Mouse (Mus musculus) hindbrain, embryonic 14.5 days (tissue): ENCODE results near the gene Pigs. TPM values are rescaled to one million over a fixed set of nuclear protein-coding genes. Genes with fewer than 3 reads are reported as not detected.

Experiments
- ATAC-seq: fragments of 200-750 bp; cut with Nextera tagmentation; 2 replicates; pipeline ENCODE4 v1.8.0; 2017; ENCODE audit warnings: moderate number of reproducible peaks, mild to moderate bottlenecking, moderate TSS enrichment, moderate library complexity; ENCODE audit not compliant: low FRiP score
- DNase-seq: peaks from one replicate; pipeline ENCODE4 v3.0.0-alpha.2; 2015; ENCODE audit warnings: low spot score
- H3K27ac ChIP-seq: fragments of 300-500 bp; sonication (generic); 2 replicates; pipeline ENCODE4 v1.5.1; 2014; ENCODE audit warnings: mild to moderate bottlenecking, moderate library complexity
- H3K27me3 ChIP-seq: fragments of 300-500 bp; sonication (generic); 2 replicates; pipeline ENCODE4 v1.6.1; 2014; ENCODE audit warnings: mild to moderate bottlenecking, low read length, mixed read lengths; ENCODE audit not compliant: control insufficient read depth, insufficient read depth
- H3K36me3 ChIP-seq: fragments of 300-500 bp; sonication (generic); replicated peaks from 2 replicates; pipeline ENCODE4 v1.6.1; 2014; ENCODE audit not compliant: control insufficient read depth, insufficient read depth
- H3K4me1 ChIP-seq: fragments of 300-500 bp; sonication (generic); replicated peaks from 2 replicates; pipeline ENCODE4 v1.6.1; 2014; ENCODE audit warnings: antibody characterized with exemption, low read length, mixed read lengths; ENCODE audit not compliant: control insufficient read depth, insufficient read depth
- H3K4me2 ChIP-seq: fragments of 300-500 bp; sonication (generic); replicated peaks from 2 replicates; pipeline ENCODE4 v1.6.1; 2014; ENCODE audit warnings: mild to moderate bottlenecking, moderate library complexity
- H3K4me3 ChIP-seq: fragments of 300-500 bp; sonication (generic); replicated peaks from 2 replicates; pipeline ENCODE4 v1.5.1; 2014; ENCODE audit warnings: mild to moderate bottlenecking, low read length
- H3K9ac ChIP-seq: fragments of 300-500 bp; sonication (generic); 2 replicates; pipeline ENCODE4 v1.6.1; 2014
- H3K9me3 ChIP-seq: fragments of 300-500 bp; sonication (generic); 2 replicates; pipeline ENCODE4 v1.6.1; 2016; ENCODE audit warnings: low read length; ENCODE audit not compliant: control insufficient read depth
- WGBS: fragments of 180-500 bp; shearing (Covaris S2); extraction: QIAGEN DNeasy Blood & Tissue Kit; methylation state at CpG from one replicate; pipeline ENCODE4 v1.1.7; 2014; 5-methylcytosine and 5-hydroxymethylcytosine counted together
- polyA plus RNA-seq: library from polyadenylated mRNA; unstranded; fragments of >200 nt; fragmentation: Nextera tagmentation; extraction: Ambion mirVana; gene quantifications from 2 replicates; pipeline ENCODE4 v1.2.1, GENCODE M21; 2014

Pigs gene
- polyA plus RNA-seq, 1 experiment from 2014 or later = 76.5 TPM

DNA sequence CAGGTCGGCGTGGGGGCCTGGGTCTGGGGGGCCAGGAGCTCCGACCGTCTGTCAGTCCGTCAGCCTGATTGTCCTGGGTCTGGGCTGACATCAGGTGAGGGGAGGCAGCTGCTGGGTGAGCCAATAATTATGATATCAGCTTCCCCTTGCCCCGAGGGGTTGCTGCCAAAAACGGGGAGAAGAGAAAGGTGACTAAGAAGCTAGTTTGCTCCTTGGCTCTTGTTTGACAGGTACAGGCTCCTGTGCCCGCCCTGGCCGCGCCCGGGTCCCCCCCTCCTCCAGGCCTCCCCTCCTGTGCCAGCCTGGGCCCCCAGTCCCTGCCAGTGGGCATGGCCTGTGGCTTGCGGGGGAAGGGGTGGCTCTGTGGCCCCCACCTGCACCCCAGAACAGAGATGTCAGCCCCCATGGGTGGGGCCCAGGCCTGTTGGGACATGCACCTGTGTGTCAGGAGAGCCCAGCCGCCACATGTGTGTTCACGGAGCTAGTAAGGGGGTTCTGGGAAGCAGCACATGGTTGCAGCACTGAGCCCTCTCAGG, 58.4 kb downstream of the Pigs start, which contains the start of gene Foxn1:
TSS of gene Foxn1 (minus strand) at position 51 of the 536 bp plus-strand sequence.
- Histone ChIP-seq H3K36me3 (no peaks in the 10 kb centered on the region), H3K4me1 (no peaks in the 10 kb centered on the region), H3K9me3 (no peaks in the 10 kb centered on the region), H3K4me3 (no peak within 1 kb of the TSS), H3K27ac (no peak within 1 kb of the TSS), H3K4me2 (no peak within 1 kb of the TSS), H3K27me3 (no peaks in the 10 kb centered on the region), H3K9ac (no peak within 1 kb of the TSS)
- ATAC-seq = no peak
- 89% methylated on average over 14 of the region's 14 CpGs for WGBS
- DNase-seq = no peak

Other genes starting within 250 kb of the Pigs start
- gene Eral1, start 248.0 kb upstream of the Pigs start, polyA plus RNA-seq = 30.3 and 32.6 TPM in 2 replicates
- 28.7 and 31.0 TPM in 2 replicates for gene Fam222b, start 233.8 kb upstream of the Pigs start, polyA plus RNA-seq
- 57.2 and 63.5 TPM in 2 replicates for gene Traf4, start 162.8 kb upstream of the Pigs start, polyA plus RNA-seq
- 4.6 and 6.0 TPM in 2 replicates for gene Nek8, start 151.7 kb upstream of the Pigs start, polyA plus RNA-seq
- 13.4 and 16.6 TPM in 2 replicates for gene Tlcd1, start 151.7 kb upstream of the Pigs start, polyA plus RNA-seq
- 880 and 1,029 TPM in 2 replicates for gene Rpl23a, start 144.8 kb upstream of the Pigs start, polyA plus RNA-seq
- gene Rab34, start 140.0 kb upstream of the Pigs start, polyA plus RNA-seq = 46.4 and 53.2 TPM in 2 replicates
- 1.4 and 2.9 TPM in 2 replicates for gene Proca1, start 135.0 kb upstream of the Pigs start, polyA plus RNA-seq
- gene Sdf2, start 82.7 kb upstream of the Pigs start, polyA plus RNA-seq = 94.5 and 103 TPM in 2 replicates
- gene Supt6, start 82.4 kb upstream of the Pigs start, polyA plus RNA-seq = 24.4 and 25.3 TPM in 2 replicates
- 64.2 and 67.2 TPM in 2 replicates for gene 2610507B11Rik, start 66.7 kb upstream of the Pigs start, polyA plus RNA-seq
- gene BC030499, start 37.6 kb upstream of the Pigs start, polyA plus RNA-seq = 0.16 and 0.35 TPM in 2 replicates
- gene Spag5, start 26.9 kb upstream of the Pigs start, polyA plus RNA-seq = 5.6 and 9.2 TPM in 2 replicates
- gene Aldoc, start 5.4 kb upstream of the Pigs start, polyA plus RNA-seq = 278 and 292 TPM in 2 replicates
- 82.6 and 95.8 TPM in 2 replicates for gene Unc119, start 15.1 kb downstream of the Pigs start, polyA plus RNA-seq
- gene Foxn1, start 58.1 kb downstream of the Pigs start, polyA plus RNA-seq = not detected in 2 replicates
- not detected in 2 replicates for gene Slc13a2, start 93.8 kb downstream of the Pigs start, polyA plus RNA-seq
- 25.2 and 25.5 TPM in 2 replicates for gene Slc46a1, start 137.3 kb downstream of the Pigs start, polyA plus RNA-seq
- gene Sarm1, start 169.3 kb downstream of the Pigs start, polyA plus RNA-seq = 52.0 and 55.1 TPM in 2 replicates
- 178 and 201 TPM in 2 replicates for gene Vtn, start 170.7 kb downstream of the Pigs start, polyA plus RNA-seq
- gene Sebox, start 175.0 kb downstream of the Pigs start, polyA plus RNA-seq = 0.21 TPM in 1 of 2 replicates, not detected in the other
- gene Tmem199, start 183.8 kb downstream of the Pigs start, polyA plus RNA-seq = 96.1 and 101 TPM in 2 replicates
- gene Poldip2, start 183.8 kb downstream of the Pigs start, polyA plus RNA-seq = 168 and 176 TPM in 2 replicates
- gene Tnfaip1, start 207.9 kb downstream of the Pigs start, polyA plus RNA-seq = 59.2 and 64.0 TPM in 2 replicates
- gene Ift20, start 207.9 kb downstream of the Pigs start, polyA plus RNA-seq = 120 and 123 TPM in 2 replicates
- gene Tmem97, start 222.4 kb downstream of the Pigs start, polyA plus RNA-seq = 38.2 and 49.3 TPM in 2 replicates